Mouse (Mus musculus) megakaryocyte, embryonic 14.5 days (primary cell): ENCODE data around the gene Slc4a1. TPM values are rescaled to one million over a fixed set of nuclear protein-coding genes. Genes with fewer than 3 reads are reported as not detected.

ENCODE experiments used
- H3K27me3 ChIP-seq: replicated peaks from 2 replicates; pipeline ENCODE3; 2012; ENCODE audit warnings: inconsistent platforms
- H3K36me3 ChIP-seq: replicated peaks from 2 replicates; pipeline ENCODE3; 2012; ENCODE audit warnings: low read length, inconsistent platforms, mixed read lengths
- H3K4me1 ChIP-seq: 2 replicates; pipeline ENCODE4 v1.6.1; 2012; ENCODE audit warnings: inconsistent platforms
- H3K4me3 ChIP-seq: replicated peaks from 2 replicates; pipeline ENCODE3; 2012; ENCODE audit warnings: moderate library complexity, mild to moderate bottlenecking, inconsistent platforms
- H3K9me3 ChIP-seq: 2 replicates; pipeline ENCODE4 v1.6.1; 2012; ENCODE audit warnings: inconsistent platforms
- FLI1 ChIP-seq: IDR thresholded peaks from 2 replicates; pipeline ENCODE4 v1.6.1; 2012; ENCODE audit warnings: low read length, inconsistent platforms, mixed read lengths
- GATA1 ChIP-seq: IDR thresholded peaks from 3 replicates; pipeline ENCODE4 v1.6.1; 2012; ENCODE audit warnings: mixed read lengths, low read length, inconsistent platforms, borderline replicate concordance
- polyA plus RNA-seq: library from polyadenylated mRNA; stranded (reverse); fragments of >175 nt; gene quantifications from 2 replicates; pipeline ENCODE4 v1.2.3, GENCODE M21; 2012; ENCODE audit warnings: low replicate concordance; ENCODE audit not compliant: insufficient read depth

Gene Slc4a1
- polyA plus RNA-seq, 1 experiment, result 0.13 TPM

- Histone ChIP-seq H3K36me3 (no peaks in the 10 kb centered on the region), H3K4me3 (no peak overlapping the region), H3K4me1 (no peaks in the 10 kb centered on the region; the same call in 1 of the 2 replicates), H3K27me3 (peaks cover 86% of the 10 kb centered on the region), H3K9me3 (no peaks in the 10 kb centered on the region)
- no peak for TF ChIP-seq GATA1
Observed at GRCm38 (mm10) chr11:102353021-102353431, 13.0 kb downstream of the Slc4a1 start.

GRCm38 (mm10) chr11:102352378-102352777 is 13.6 kb downstream of the Slc4a1 start:
- TF ChIP-seq FLI1, result no peak
- Histone ChIP-seq H3K36me3 (no peaks in the 10 kb centered on the region), H3K27me3 (peaks cover 85% of the 10 kb centered on the region), H3K4me3 (no peak overlapping the region), H3K4me1 (no peaks in the 10 kb centered on the region; the same call in 1 of the 2 replicates), H3K9me3 (no peaks in the 10 kb centered on the region)

- H3K36me3 ChIP-seq, result no peaks in the 10 kb centered on the region
- TF ChIP-seq GATA1, result no peak
- TF ChIP-seq FLI1, result no peak
Observed at GRCm38 (mm10) chr11:102350981-102351523, 15.0 kb downstream of the Slc4a1 start.

GRCm38 (mm10) chr11:102350416-102350815 is 15.6 kb downstream of the Slc4a1 start:
- Histone ChIP-seq H3K4me3 (no peak overlapping the region), H3K36me3 (no peaks in the 10 kb centered on the region), H3K9me3 (no peaks in the 10 kb centered on the region), H3K4me1 (no peaks in the 10 kb centered on the region; the same call in 1 of the 2 replicates), H3K27me3 (peaks cover 72% of the 10 kb centered on the region)
- no peak for TF ChIP-seq FLI1

More at GRCm38 (mm10) chr11:102350981-102351523, 15.0 kb downstream of the Slc4a1 start:
- H3K4me3 ChIP-seq, result peak overlapping the region; percentile 29
- no peaks in the 10 kb centered on the region; the same call in 1 of the 2 replicates for H3K4me1 ChIP-seq
- H3K27me3 ChIP-seq, result peaks cover 77% of the 10 kb centered on the region
- no peaks in the 10 kb centered on the region for H3K9me3 ChIP-seq

- H3K4me1 ChIP-seq, result no peaks in the 10 kb centered on the region; the same call in 1 of the 2 replicates
- no peak for TF ChIP-seq GATA1
- TF ChIP-seq FLI1, result no peak
- H3K9me3 ChIP-seq, result no peaks in the 10 kb centered on the region
- H3K4me3 ChIP-seq, result no peak overlapping the region
- peaks cover 72% of the 10 kb centered on the region for H3K27me3 ChIP-seq
- no peaks in the 10 kb centered on the region for H3K36me3 ChIP-seq
Observed at GRCm38 (mm10) chr11:102349189-102349954, 16.6 kb downstream of the Slc4a1 start.

GRCm38 (mm10) chr11:102348771-102349170 is 17.2 kb downstream of the Slc4a1 start:
- Histone ChIP-seq H3K27me3 (peaks cover 70% of the 10 kb centered on the region), H3K4me1 (no peaks in the 10 kb centered on the region; the same call in 1 of the 2 replicates), H3K36me3 (no peaks in the 10 kb centered on the region), H3K9me3 (no peaks in the 10 kb centered on the region), H3K4me3 (no peak overlapping the region)
- TF ChIP-seq FLI1, result no peak
- no peak for TF ChIP-seq GATA1

- no peaks in the 10 kb centered on the region for H3K9me3 ChIP-seq
- peaks cover 67% of the 10 kb centered on the region for H3K27me3 ChIP-seq
- no peak for TF ChIP-seq GATA1
- no peak for TF ChIP-seq FLI1
- no peak overlapping the region for H3K4me3 ChIP-seq
- H3K4me1 ChIP-seq, result no peaks in the 10 kb centered on the region; the same call in 1 of the 2 replicates
- H3K36me3 ChIP-seq, result no peaks in the 10 kb centered on the region
Observed at GRCm38 (mm10) chr11:102348101-102348585, 17.9 kb downstream of the Slc4a1 start.

- H3K27me3 ChIP-seq, result peaks cover 67% of the 10 kb centered on the region
- no peak overlapping the region for H3K4me3 ChIP-seq
- H3K36me3 ChIP-seq, result no peaks in the 10 kb centered on the region
- no peak for TF ChIP-seq FLI1
- no peak for TF ChIP-seq GATA1
- no peaks in the 10 kb centered on the region; the same call in 1 of the 2 replicates for H3K4me1 ChIP-seq
- no peaks in the 10 kb centered on the region for H3K9me3 ChIP-seq
Observed at GRCm38 (mm10) chr11:102347683-102348082, 18.3 kb downstream of the Slc4a1 start.

GRCm38 (mm10) chr11:102346926-102347325 is 19.1 kb downstream of the Slc4a1 start:
- Histone ChIP-seq H3K4me1 (no peaks in the 10 kb centered on the region; the same call in 1 of the 2 replicates), H3K9me3 (no peaks in the 10 kb centered on the region), H3K36me3 (no peaks in the 10 kb centered on the region), H3K27me3 (peaks cover 61% of the 10 kb centered on the region), H3K4me3 (no peak overlapping the region)
- TF ChIP-seq GATA1 (no peak), FLI1 (no peak)

- peaks cover 41% of the 10 kb centered on the region for H3K27me3 ChIP-seq
- no peaks in the 10 kb centered on the region; the same call in none of the 2 replicates for H3K4me1 ChIP-seq
- H3K36me3 ChIP-seq, result no peaks in the 10 kb centered on the region
- TF ChIP-seq FLI1 (no peak), GATA1 (no peak)
- H3K4me3 ChIP-seq, result no peak overlapping the region
- H3K9me3 ChIP-seq, result peaks cover 4% of the 10 kb centered on the region; the same call in 1 of the 2 replicates
Observed at GRCm38 (mm10) chr11:102344458-102344857, 21.5 kb downstream of the Slc4a1 start.
